ENCODE assay signal across 11 mouse cellular contexts in the genomic region with DNA sequence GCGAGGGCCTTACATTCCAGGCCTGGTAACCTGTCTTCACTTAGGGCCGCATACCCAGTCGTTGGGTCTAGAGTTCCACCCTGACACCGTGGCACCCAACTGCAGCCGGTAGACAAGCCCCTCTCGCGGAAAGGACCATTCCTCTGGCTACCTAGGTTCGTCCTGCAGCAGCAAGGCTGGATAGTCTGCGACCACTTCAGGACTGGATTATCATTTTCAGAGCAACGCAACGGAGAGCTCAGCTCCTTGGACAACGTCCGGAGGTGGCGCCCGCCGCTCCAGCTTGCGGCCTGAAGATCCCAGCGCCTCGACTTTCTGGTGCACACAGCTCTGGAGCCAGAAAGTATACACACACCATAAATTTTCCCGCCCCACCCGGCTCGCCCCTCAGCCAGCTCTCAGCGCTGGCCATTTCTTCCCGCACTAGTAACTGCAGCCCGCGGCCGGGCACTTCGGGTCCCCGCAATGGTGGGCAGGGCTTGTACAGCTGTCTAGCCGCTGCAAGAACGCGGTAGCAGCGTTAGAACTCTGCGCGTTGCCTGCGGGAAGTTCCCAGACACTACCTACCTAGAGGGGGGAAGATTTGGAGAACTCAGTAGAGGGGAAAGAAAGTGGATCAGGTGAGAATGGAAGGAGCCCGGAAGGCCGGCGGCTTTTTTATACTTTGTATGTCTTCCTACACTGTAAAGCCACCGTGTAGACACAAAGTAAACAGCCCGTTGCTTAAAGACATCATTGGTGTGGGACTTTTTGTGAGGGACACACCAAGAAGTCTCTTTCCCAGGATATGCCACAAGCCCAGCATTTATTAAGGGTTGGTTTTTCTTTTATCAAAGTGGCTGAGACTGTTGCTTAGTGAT. TPM values are rescaled to one million over a fixed set of nuclear protein-coding genes. Genes with fewer than 3 reads are reported as not detected.
A peak's percentile ranks its signal among the peaks of the same experiment; 100 is the strongest.
DNase-seq lines count a peak whose midpoint lies in the region; ATAC-seq and TF ChIP-seq lines count a peak whose summit lies in the region.
"Had no signal": no experiment of that assay in that cellular context is flagged by ENCODE, and none has a peak within 500 bp of the region (broad histone marks: within the 10 kb centered on the region; RNA-seq: fewer than 3 reads in every experiment).

No protein-coding gene starts in this region.

- H3K4me3 ChIP-seq in heart, embryonic 12.5 days, result peak overlapping the region; percentile 25
- H3K4me3 ChIP-seq in brown adipose tissue, adult 24 weeks (ENCODE audit: insufficient read depth, low read depth, low read length), result peak overlapping the region; percentile 28; the same call in 1 of the 2 replicates
- H3K4me3 ChIP-seq in heart, postnatal 0 days (ENCODE audit: low read depth, low read length), result peak overlapping the region; percentile 33
- no peak overlapping the region for H3K4me3 ChIP-seq in midbrain, embryonic 11.5 days (ENCODE audit: low read depth, low read length)

- no peaks in the 10 kb centered on the region for H3K9me3 ChIP-seq in heart, embryonic 12.5 days (replicated peaks)
- H3K9me3 ChIP-seq in heart, postnatal 0 days (replicated peaks; ENCODE audit: control insufficient read depth, low read length), result no peaks in the 10 kb centered on the region
- H3K9me3 ChIP-seq in midbrain, embryonic 11.5 days (ENCODE audit: control insufficient read depth, low read length), result no peaks in the 10 kb centered on the region

- no peaks in the 10 kb centered on the region for H3K36me3 ChIP-seq in heart, embryonic 12.5 days
- no peaks in the 10 kb centered on the region for H3K36me3 ChIP-seq in heart, postnatal 0 days (replicated peaks; ENCODE audit: control insufficient read depth, insufficient read depth, low read length)
- H3K36me3 ChIP-seq in midbrain, embryonic 11.5 days (ENCODE audit: control insufficient read depth, insufficient read depth, low read length), result no peaks in the 10 kb centered on the region

- no peak for TF ChIP-seq EP300 in heart, postnatal 0 days (IDR thresholded peaks at IDR 0.05; ENCODE audit: low read depth)

- no peak for TF ChIP-seq CTCF in heart, postnatal 0 days (IDR thresholded peaks at IDR 0.05; ENCODE audit: low read depth)

- no peak for DNase-seq in heart, postnatal 25 days (ENCODE audit: low spot score)
- DNase-seq in heart, postnatal 0 days (ENCODE audit: low spot score), result no peak
- peak; percentile 95 for DNase-seq in midbrain, embryonic 11.5 days (ENCODE audit: low spot score, missing footprints)
- DNase-seq in left cerebral cortex, postnatal 4 days, result no peak
- DNase-seq in urinary bladder, adult 18-20 months (ENCODE audit: low spot score in 2 of 2), result no peak
- DNase-seq in adrenal gland, adult 2 months, result no peak
- DNase-seq: kidney, postnatal 14 days; spleen, adult 18-20 months had no signal

- H3K27ac ChIP-seq in heart, embryonic 12.5 days (ENCODE audit: poor library complexity, severe bottlenecking), result no peak overlapping the region
- no peak overlapping the region for H3K27ac ChIP-seq in brown adipose tissue, adult 24 weeks (replicated peaks; ENCODE audit: low read depth, low read length)
- no peak overlapping the region for H3K27ac ChIP-seq in heart, postnatal 0 days (ENCODE audit: low read depth)
- no peak overlapping the region for H3K27ac ChIP-seq in midbrain, embryonic 11.5 days (ENCODE audit: low read depth, low read length)

- no peak for ATAC-seq in heart, embryonic 12.5 days (ENCODE audit: insufficient number of reproducible peaks, low FRiP score)
- no peak for ATAC-seq in heart, postnatal 0 days (ENCODE audit: insufficient read depth, low read depth)
- ATAC-seq in midbrain, embryonic 11.5 days (ENCODE audit: low FRiP score), result no peak

- no peak overlapping the region for H3K9ac ChIP-seq in heart, embryonic 12.5 days
- no peak overlapping the region for H3K9ac ChIP-seq in heart, postnatal 0 days (replicated peaks; ENCODE audit: low read depth, low read length)
- no peak overlapping the region for H3K9ac ChIP-seq in midbrain, embryonic 11.5 days (ENCODE audit: low read length)

- peak overlapping the region; percentile 49 for H3K4me2 ChIP-seq in heart, embryonic 12.5 days
- H3K4me2 ChIP-seq in heart, postnatal 0 days (ENCODE audit: low read depth, low read length), result peak overlapping the region; percentile 48
- no peak overlapping the region for H3K4me2 ChIP-seq in midbrain, embryonic 11.5 days

- WGBS in heart, embryonic 12.5 days, result 1% methylated on average over 41 of the region's 41 CpGs
- 2% methylated on average over 41 of the region's 41 CpGs for WGBS in heart, postnatal 0 days
- WGBS in midbrain, embryonic 11.5 days, result under 1% methylated on average over 41 of the region's 41 CpGs

- intact Hi-C loops in heart, postnatal 25 days (cut with DNase I), result no loop called here
- intact Hi-C loops in left cerebral cortex, postnatal 4 days (cut with DNase I), result no loop called here

- peaks cover 7% of the 10 kb centered on the region for H3K4me1 ChIP-seq in heart, embryonic 12.5 days (replicated peaks)
- H3K4me1 ChIP-seq in brown adipose tissue, adult 24 weeks (ENCODE audit: control insufficient read depth, insufficient read depth, insufficient read length, low read length), result peaks cover 2% of the 10 kb centered on the region
- no peaks in the 10 kb centered on the region for H3K4me1 ChIP-seq in heart, postnatal 0 days (ENCODE audit: control insufficient read depth, insufficient read depth)
- H3K4me1 ChIP-seq in midbrain, embryonic 11.5 days (ENCODE audit: control insufficient read depth, insufficient read depth, low read length), result no peaks in the 10 kb centered on the region

- H3K27me3 ChIP-seq in heart, embryonic 12.5 days (replicated peaks), result peaks cover 96% of the 10 kb centered on the region
- H3K27me3 ChIP-seq in heart, postnatal 0 days (ENCODE audit: control insufficient read depth, insufficient read depth, low read length), result peaks cover 99% of the 10 kb centered on the region
- peaks cover 96% of the 10 kb centered on the region for H3K27me3 ChIP-seq in midbrain, embryonic 11.5 days (ENCODE audit: control insufficient read depth, insufficient read depth, low read length)
- H3K27me3 ChIP-seq: CH12.LX had no signal

RNA-seq across cellular contexts. Expression of a gene that starts 13.9 kb away (rescaled TPM):
- 8.7 and 8.8 TPM in 2 replicates for polyA plus RNA-seq in heart, embryonic 12.5 days (2016; fragmentation: Nextera tagmentation; extraction: Ambion mirVana)
- 10 to 100 TPM; 12.2 to 15.0 TPM for total RNA-seq in heart, postnatal 25 days (2021)
- polyA plus RNA-seq in brown adipose tissue, adult 24 weeks (2012; ENCODE audit: insufficient read depth, insufficient read length, missing spikeins), result 11.3 and 15.9 TPM in 2 replicates
- 7.0 and 14.0 TPM in 2 replicates for total RNA-seq in heart, postnatal 0 days (2014; rRNA removed; ENCODE audit: low replicate concordance)
- polyA plus RNA-seq in heart, postnatal 0 days (2015; fragmentation: Nextera tagmentation; extraction: Ambion mirVana), result 8.1 and 10.0 TPM in 2 replicates
- polyA plus RNA-seq in midbrain, embryonic 11.5 days (2014; fragmentation: Nextera tagmentation; extraction: Ambion mirVana), result 2.2 and 2.7 TPM in 2 replicates
- 1 to 10 TPM; 1.2 to 1.4 TPM for total RNA-seq in left cerebral cortex, postnatal 4 days (2021)
- 10 to 100 TPM in 1 of 2 experiments, 1 to 10 TPM in 1; 7.0 to 17.3 TPM for total RNA-seq in adrenal gland, adult 2 months (2021)
- 28.0 and 37.9 TPM in 2 replicates for polyA plus RNA-seq in adrenal gland, adult 2 months (2012; rRNA removed)
